Mouse (Mus musculus) brain, embryonic 14.5 days (tissue): ENCODE results near the gene Glp2r.

ENCODE experiments used
- CTCF ChIP-seq: fragments of 200-500 bp; IDR thresholded peaks from 2 replicates; pipeline ENCODE4 v1.5.1; 2012; ENCODE audit warnings: inconsistent platforms, mild to moderate bottlenecking, moderate library complexity, borderline replicate concordance; ENCODE audit not compliant: insufficient read depth, insufficient read length; ENCODE audit errors: extremely low read depth
- POLR2A ChIP-seq: fragments of 200-500 bp; IDR thresholded peaks from 2 replicates; pipeline ENCODE4 v1.6.1; 2012; ENCODE audit warnings: mild to moderate bottlenecking, inconsistent platforms, borderline replicate concordance; ENCODE audit not compliant: poor library complexity, insufficient read depth, insufficient read length, severe bottlenecking; ENCODE audit errors: extremely low read depth

DNA sequence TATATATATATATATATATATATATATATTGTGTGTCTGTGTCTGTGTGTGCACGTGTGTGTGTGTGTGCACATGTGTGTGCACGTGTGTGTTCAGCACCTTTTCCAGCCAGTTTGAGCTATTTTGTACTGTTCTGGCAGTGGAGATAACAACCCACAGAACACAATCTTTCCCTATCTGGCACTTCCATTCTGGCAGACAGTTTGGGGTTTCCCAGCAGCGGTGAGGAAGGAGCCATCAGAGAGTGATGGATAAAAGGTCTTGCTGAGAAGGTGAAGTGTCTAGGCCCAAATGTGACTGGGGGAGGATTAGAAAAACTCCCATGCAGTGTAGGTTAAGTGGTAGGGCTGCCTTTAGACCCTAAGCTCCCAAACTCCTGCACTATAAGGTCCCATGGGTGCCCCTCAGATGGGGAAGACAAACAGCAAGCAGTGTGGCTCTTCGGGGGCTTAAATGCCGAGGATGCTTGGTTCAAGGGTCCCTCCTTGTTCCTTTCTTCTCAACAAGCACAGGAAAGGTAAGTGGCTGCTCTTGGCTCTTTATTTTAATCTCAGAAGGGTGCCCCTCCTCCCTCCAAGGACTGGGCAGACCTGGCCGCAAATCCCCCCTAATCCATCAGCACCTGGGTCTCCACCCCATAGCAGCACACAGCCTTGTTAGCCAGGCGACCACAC, 76.1 kb downstream of the Glp2r start, which contains the start of gene Rcvrn:
- TF ChIP-seq CTCF, result no peak
- no peak for TF ChIP-seq POLR2A
